Mouse (Mus musculus) kidney, adult 2 months (tissue): ENCODE results near the gene Abr. TPM values are rescaled to one million over a fixed set of nuclear protein-coding genes. Genes with fewer than 3 reads are reported as not detected.

Experiments
- DNase-seq: peaks from one replicate; pipeline ENCODE4 v3.0.0; 2021
- H3K27ac ChIP-seq: fragments of 200-500 bp; 2 replicates; pipeline ENCODE4 v1.5.1; 2012; ENCODE audit warnings: low read depth, low read length, control low read depth, inconsistent platforms; ENCODE audit not compliant: insufficient read depth
- H3K27me3 ChIP-seq: fragments of 200-500 bp; replicated peaks from 2 replicates; pipeline ENCODE4 v1.6.1; 2012; ENCODE audit warnings: mild to moderate bottlenecking, moderate library complexity, low read length, inconsistent platforms; ENCODE audit not compliant: control insufficient read depth, insufficient read depth
- H3K36me3 ChIP-seq: fragments of 200-500 bp; 2 replicates; pipeline ENCODE4 v1.6.1; 2012; ENCODE audit warnings: mild to moderate bottlenecking, moderate library complexity, low read length, inconsistent platforms; ENCODE audit not compliant: control insufficient read depth, insufficient read depth
- H3K4me1 ChIP-seq: fragments of 200-500 bp; 2 replicates; pipeline ENCODE4 v1.6.1; 2011; ENCODE audit warnings: low read length; ENCODE audit not compliant: control insufficient read depth, insufficient read depth
- H3K4me3 ChIP-seq: fragments of 200-500 bp; 2 replicates; pipeline ENCODE4 v1.5.1; 2011; ENCODE audit warnings: mild to moderate bottlenecking, low read depth, low read length, control low read depth; ENCODE audit not compliant: insufficient read depth
- CTCF ChIP-seq: fragments of 200-500 bp; conservative IDR thresholded peaks from 2 replicates; pipeline ENCODE4 v1.5.1; 2011; ENCODE audit warnings: low read depth, mild to moderate bottlenecking, control low read depth, low read length, moderate library complexity, mixed read lengths; ENCODE audit not compliant: insufficient read depth, insufficient read length
- POLR2A ChIP-seq: fragments of 200-500 bp; IDR thresholded peaks from one replicate; pipeline ENCODE4 v1.6.1; 2011; ENCODE audit warnings: low read depth, low read length, control low read depth
- WGBS: fragments of 180-500 bp; shearing (Covaris S2); methylation state at CpG from one replicate; pipeline ENCODE4 v1.1.7; 2018; 5-methylcytosine and 5-hydroxymethylcytosine counted together
- polyA plus RNA-seq: library from polyadenylated mRNA; depleted of rRNA; stranded (reverse); fragments of >200 nt; gene quantifications from 2 replicates; pipeline ENCODE4 v1.2.3, GENCODE M21; 2012

The Abr gene
- polyA plus RNA-seq, 1 experiment: 33.2 TPM

DNA sequence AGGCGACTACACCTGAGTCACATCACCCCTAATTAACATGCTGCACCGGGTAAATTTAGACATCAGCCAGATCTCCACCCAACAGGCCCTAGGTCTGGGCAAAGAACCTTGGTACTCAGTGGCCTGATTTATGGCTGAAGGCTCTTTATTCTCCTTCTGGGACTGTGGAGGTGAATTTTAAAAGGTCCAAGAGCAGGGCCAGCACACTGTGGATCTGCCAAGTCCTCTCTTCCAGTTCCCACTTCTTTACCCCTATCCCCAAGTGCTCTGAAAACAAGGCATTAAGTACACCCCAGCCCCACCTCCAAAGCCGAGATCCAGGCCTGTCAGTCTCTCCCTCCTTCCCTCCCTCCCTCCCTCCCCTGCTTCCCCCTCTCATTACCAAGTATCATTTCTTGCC, 59.5 kb downstream of the Abr start:
- Histone ChIP-seq H3K36me3 (no peaks in the 10 kb centered on the region), H3K4me3 (no peak overlapping the region), H3K27me3 (no peaks in the 10 kb centered on the region), H3K27ac (no peak overlapping the region), H3K4me1 (no peaks in the 10 kb centered on the region)
- no peak for DNase-seq
- 45% methylated on average over 3 of the region's 3 CpGs for WGBS
- no peak for TF ChIP-seq POLR2A
- TF ChIP-seq CTCF: no peak

DNA sequence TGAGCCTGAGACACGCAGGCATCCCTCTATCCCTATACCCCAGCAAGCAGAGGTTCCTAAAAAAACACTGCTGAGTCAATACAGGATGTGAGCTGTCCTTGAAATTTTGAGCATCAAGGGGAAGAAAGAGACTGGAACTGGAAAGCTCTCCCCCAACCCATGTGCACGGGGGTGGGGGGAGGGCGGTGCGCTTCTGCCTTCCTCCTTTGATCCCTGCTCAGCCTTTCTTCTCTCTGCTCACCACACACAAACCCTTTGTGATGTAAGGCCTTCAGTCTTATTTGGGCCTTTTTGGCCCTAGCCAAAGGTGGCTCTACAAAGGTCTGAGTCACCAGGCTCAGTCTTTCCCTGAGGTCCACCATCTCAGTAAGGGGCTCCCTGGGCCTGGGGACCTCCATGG, 59.9 kb downstream of the Abr start:
- TF ChIP-seq CTCF: no peak
- TF ChIP-seq POLR2A: no peak
- H3K4me1 ChIP-seq: no peaks in the 10 kb centered on the region
- no peak overlapping the region for H3K4me3 ChIP-seq
- no peak overlapping the region for H3K27ac ChIP-seq
- WGBS: 61% methylated on average over 4 of the region's 4 CpGs
- no peaks in the 10 kb centered on the region for H3K27me3 ChIP-seq
- no peaks in the 10 kb centered on the region for H3K36me3 ChIP-seq
- no peak for DNase-seq

DNA sequence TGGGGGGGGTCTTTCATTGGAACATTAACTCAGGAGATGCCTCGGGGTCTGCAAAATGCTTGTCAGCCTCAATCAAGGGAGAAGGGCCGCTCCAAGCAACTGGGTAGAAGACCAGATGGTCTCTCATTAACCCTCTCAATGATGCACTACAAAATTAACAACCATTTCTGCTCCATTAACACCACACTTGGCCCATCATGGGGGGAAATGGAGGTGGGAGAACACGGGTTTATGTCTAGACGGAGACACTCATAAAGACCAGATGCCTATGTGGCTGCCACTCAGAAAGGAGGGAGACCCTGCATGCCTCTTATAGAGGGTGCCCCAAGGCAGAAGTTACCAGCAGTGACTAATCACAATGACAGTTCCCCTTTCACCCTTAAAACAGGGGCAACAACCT, 64.3 kb downstream of the Abr start:
- Histone ChIP-seq H3K4me1 (no peaks in the 10 kb centered on the region), H3K36me3 (no peaks in the 10 kb centered on the region), H3K4me3 (no peak overlapping the region), H3K27ac (no peak overlapping the region), H3K27me3 (no peaks in the 10 kb centered on the region)
- WGBS: 63% methylated on average over 4 of the region's 4 CpGs
- no peak for TF ChIP-seq CTCF
- TF ChIP-seq POLR2A: no peak
- no peak for DNase-seq

DNA sequence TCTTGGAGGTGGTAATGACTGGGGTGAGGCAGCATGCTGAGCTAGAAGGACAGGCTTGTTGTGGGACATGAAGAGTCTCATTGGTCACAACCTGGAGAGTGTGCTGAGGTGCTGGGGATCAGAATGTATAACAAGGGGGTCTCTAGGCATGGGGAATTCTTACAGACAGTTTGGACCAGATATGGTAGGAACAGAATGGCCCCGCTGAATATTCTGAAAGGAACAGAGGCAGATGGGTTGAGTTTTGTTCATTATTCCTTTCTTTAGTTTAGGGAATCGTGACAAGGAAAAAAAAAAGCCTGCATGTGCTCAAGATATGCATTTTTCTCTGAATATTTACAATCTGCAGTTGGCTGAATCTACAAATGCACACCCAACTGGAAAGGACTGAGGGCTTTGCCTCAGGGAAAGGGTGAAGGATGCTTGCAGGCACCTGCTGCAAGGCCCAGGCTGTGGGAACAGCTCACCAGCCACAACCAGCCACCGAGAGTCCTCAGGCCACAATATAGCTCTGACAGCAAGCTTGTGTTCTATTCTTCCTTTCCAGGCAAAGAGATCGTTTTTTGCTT, 73.9 kb downstream of the Abr start:
- Histone ChIP-seq H3K36me3 (no peaks in the 10 kb centered on the region), H3K27ac (peak overlapping the region; percentile 50; the same call in 1 of the 2 replicates), H3K27me3 (no peaks in the 10 kb centered on the region), H3K4me1 (no peaks in the 10 kb centered on the region), H3K4me3 (no peak overlapping the region)
- WGBS: 78% methylated on average over 4 of the region's 4 CpGs
- no peak for DNase-seq
- no peak for TF ChIP-seq POLR2A
- TF ChIP-seq CTCF: no peak

DNA sequence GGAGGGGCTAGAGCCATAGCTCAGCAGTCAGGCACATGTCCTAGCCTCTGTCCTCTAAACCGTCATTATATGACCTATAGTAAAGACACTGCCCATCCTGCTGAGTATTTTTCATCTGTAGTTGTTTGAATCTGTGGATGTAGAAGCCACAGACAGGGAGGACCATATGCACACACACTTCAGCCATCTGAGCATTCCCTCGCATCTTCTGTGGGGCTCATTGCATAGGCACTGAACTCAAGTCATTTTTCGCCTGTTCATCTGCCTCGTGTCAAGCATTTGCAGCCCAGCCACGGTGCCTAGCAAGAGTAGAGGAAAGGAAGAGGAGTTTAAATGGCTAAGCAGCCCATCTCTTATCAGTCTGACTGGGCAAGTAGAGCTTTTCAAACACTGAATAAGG, 74.7 kb downstream of the Abr start:
- H3K4me1 ChIP-seq: no peaks in the 10 kb centered on the region
- WGBS: 75% methylated on average over 5 of the region's 5 CpGs
- no peak for DNase-seq
- H3K27ac ChIP-seq: no peak overlapping the region
- no peak overlapping the region for H3K4me3 ChIP-seq
- H3K27me3 ChIP-seq: no peaks in the 10 kb centered on the region
- H3K36me3 ChIP-seq: no peaks in the 10 kb centered on the region
- TF ChIP-seq CTCF (no peak), POLR2A (no peak)

DNA sequence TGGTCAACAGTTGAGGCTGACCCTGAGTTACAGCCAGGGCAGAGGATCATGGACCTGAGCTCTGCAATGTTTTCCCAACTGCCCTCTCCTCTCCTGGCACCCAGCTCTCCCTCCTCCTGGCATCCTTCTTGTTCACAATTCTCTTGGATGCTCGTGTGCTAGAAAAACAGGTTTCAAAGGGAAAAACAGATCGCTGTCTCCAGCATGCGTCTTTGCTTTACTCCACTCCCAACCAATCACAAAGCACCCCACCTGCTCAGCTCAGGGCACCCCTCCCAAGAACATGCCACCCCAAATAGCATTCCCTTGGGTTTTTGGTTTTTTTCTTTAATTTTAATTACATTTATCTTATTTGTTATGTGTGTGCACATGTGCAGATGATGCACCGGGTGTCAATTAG, 75.7 kb downstream of the Abr start:
- H3K27me3 ChIP-seq: no peaks in the 10 kb centered on the region
- no peak overlapping the region for H3K27ac ChIP-seq
- WGBS: 71% methylated on average over 4 of the region's 4 CpGs
- DNase-seq: no peak
- no peak overlapping the region for H3K4me3 ChIP-seq
- no peaks in the 10 kb centered on the region for H3K36me3 ChIP-seq
- H3K4me1 ChIP-seq: no peaks in the 10 kb centered on the region
- TF ChIP-seq POLR2A (no peak), CTCF (no peak)

DNA sequence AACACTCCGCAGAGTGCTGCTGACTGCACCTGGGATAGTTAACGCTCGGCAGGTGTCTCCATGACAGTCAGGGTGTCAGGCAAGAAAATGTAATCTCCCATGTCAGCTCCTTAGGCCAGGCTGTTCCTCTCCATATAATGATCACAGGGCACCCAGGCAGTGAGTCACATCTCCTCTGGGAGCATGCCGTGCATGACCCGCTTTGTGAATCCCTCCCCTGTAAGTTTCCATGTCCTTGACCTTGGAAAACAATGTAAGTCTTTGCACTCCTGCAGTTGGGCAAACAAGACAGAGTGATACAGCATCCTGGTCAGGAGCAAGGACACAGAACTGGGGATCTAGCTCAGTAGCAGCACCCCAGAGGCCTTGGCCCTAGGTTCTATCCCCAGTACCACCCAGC, 78.8 kb downstream of the Abr start:
- no peak for TF ChIP-seq POLR2A
- TF ChIP-seq CTCF: no peak
- Histone ChIP-seq H3K4me3 (no peak overlapping the region), H3K27me3 (no peaks in the 10 kb centered on the region), H3K36me3 (no peaks in the 10 kb centered on the region), H3K4me1 (no peaks in the 10 kb centered on the region), H3K27ac (no peak overlapping the region)
- no peak for DNase-seq
- 74% methylated on average over 5 of the region's 5 CpGs for WGBS

DNA sequence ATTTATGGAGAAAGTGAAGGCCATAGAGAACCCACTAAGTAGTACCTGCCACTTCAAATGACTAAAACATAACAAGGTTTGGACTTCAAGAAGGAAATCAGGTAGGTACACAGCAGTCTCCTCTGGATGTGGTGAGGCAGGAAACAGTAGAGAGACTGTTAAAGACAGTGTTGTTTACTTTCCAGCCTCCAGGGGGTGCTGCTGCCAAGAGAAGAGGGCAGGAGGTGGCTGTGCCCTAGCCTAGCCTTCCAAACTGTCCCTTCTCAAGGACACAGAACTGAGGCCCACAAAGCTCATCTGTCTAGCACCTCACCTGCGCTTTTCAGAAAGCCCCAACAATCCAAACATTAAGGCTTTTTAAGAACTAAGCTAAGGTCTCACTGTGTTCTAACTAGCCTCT, 81.1 kb downstream of the Abr start:
- WGBS: 46% methylated on average over 1 of the region's 1 CpGs
- Histone ChIP-seq H3K27me3 (no peaks in the 10 kb centered on the region), H3K4me3 (no peak overlapping the region), H3K36me3 (no peaks in the 10 kb centered on the region), H3K27ac (no peak overlapping the region), H3K4me1 (no peaks in the 10 kb centered on the region)
- TF ChIP-seq CTCF (peak; percentile 89), POLR2A (no peak)
- peak; percentile 68 for DNase-seq
